Mouse (Mus musculus): Measurements from ENCODE around the gene Tbr1. TPM values are rescaled to one million over a fixed set of nuclear protein-coding genes. Genes with fewer than 3 reads are reported as not detected.
A peak's percentile ranks its signal among the peaks of the same experiment; 100 is the strongest.

The Tbr1 gene
- polyA plus RNA-seq, 1 experiment: not detected

- Histone ChIP-seq H3K4me3 (ENCODE audit: low read depth, low read length) (peak overlapping the region; percentile 60), H3K4me1 (ENCODE audit: control insufficient read depth, insufficient read depth, insufficient read length, low read length) (peaks cover 12% of the 10 kb centered on the region), H3K27ac (ENCODE audit: insufficient read depth, low read depth, low read length) (no peak overlapping the region), H3K36me3 (ENCODE audit: control insufficient read depth, insufficient read depth, low read length) (no peaks in the 10 kb centered on the region), H3K27me3 (ENCODE audit: control insufficient read depth, insufficient read depth, low read length) (peaks cover 77% of the 10 kb centered on the region)
- WGBS: 2% methylated on average over 121 of the region's 121 CpGs
- TF ChIP-seq CTCF (IDR thresholded peaks at IDR 0.05; ENCODE audit: extremely low read depth, insufficient read length, insufficient replicate concordance, low read depth, low read length): no peak
- no peak for TF ChIP-seq POLR2A (IDR thresholded peaks at IDR 0.05; ENCODE audit: low read depth, low read length)
Measured at GRCm38 (mm10) chr2:61811507-61812421, 9.0 kb downstream of the Tbr1 start.

GRCm38 (mm10) chr2:61812536-61812935 is 9.8 kb downstream of the Tbr1 start:
- H3K4me3 ChIP-seq (ENCODE audit: low read depth, low read length): peak overlapping the region; percentile 60
- WGBS: 7% methylated on average over 12 of the region's 12 CpGs

GRCm38 (mm10) chr2:61813106-61813505 is 10.4 kb downstream of the Tbr1 start:
- WGBS: 13% methylated on average over 6 of the region's 6 CpGs
- Histone ChIP-seq H3K27me3 (ENCODE audit: control insufficient read depth, insufficient read depth, low read length) (peaks cover 72% of the 10 kb centered on the region), H3K27ac (ENCODE audit: insufficient read depth, low read depth, low read length) (no peak overlapping the region), H3K4me1 (ENCODE audit: control insufficient read depth, insufficient read depth, insufficient read length, low read length) (peaks cover 12% of the 10 kb centered on the region), H3K4me3 (ENCODE audit: low read depth, low read length) (no peak overlapping the region), H3K36me3 (ENCODE audit: control insufficient read depth, insufficient read depth, low read length) (no peaks in the 10 kb centered on the region)
- TF ChIP-seq POLR2A (IDR thresholded peaks at IDR 0.05; ENCODE audit: low read depth, low read length): no peak

More at GRCm38 (mm10) chr2:61812536-61812935, 9.8 kb downstream of the Tbr1 start:
- H3K27me3 ChIP-seq (ENCODE audit: control insufficient read depth, insufficient read depth, low read length): peaks cover 70% of the 10 kb centered on the region
- TF ChIP-seq POLR2A (IDR thresholded peaks at IDR 0.05; ENCODE audit: low read depth, low read length) (no peak), CTCF (IDR thresholded peaks at IDR 0.05; ENCODE audit: extremely low read depth, insufficient read length, insufficient replicate concordance, low read depth, low read length) (no peak)
- H3K4me1 ChIP-seq (ENCODE audit: control insufficient read depth, insufficient read depth, insufficient read length, low read length): peaks cover 12% of the 10 kb centered on the region
- no peak overlapping the region for H3K27ac ChIP-seq (ENCODE audit: insufficient read depth, low read depth, low read length)
- H3K36me3 ChIP-seq (ENCODE audit: control insufficient read depth, insufficient read depth, low read length): no peaks in the 10 kb centered on the region

DNA sequence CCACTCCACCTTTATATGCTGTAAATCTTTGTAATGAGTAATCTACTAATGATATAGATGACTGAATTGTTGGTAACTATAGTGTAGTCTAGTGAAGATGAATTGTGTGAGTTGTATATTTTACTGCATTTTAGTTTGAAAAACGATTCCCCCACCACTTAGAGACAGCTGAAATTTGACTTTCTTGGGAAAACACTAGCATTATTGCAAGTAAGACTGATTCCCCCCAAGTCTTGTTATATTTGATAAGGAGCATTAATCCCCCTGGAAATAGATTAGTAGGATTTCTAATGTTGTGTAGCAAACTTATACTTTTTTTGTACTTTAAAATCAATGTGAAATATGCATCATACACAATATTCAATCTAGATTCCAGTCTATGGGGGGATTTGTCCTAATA is 10.8 kb downstream of the Tbr1 start:
- Histone ChIP-seq H3K4me1 (ENCODE audit: control insufficient read depth, insufficient read depth, insufficient read length, low read length) (peaks cover 12% of the 10 kb centered on the region), H3K27ac (ENCODE audit: insufficient read depth, low read depth, low read length) (no peak overlapping the region), H3K27me3 (ENCODE audit: control insufficient read depth, insufficient read depth, low read length) (peaks cover 71% of the 10 kb centered on the region), H3K36me3 (ENCODE audit: control insufficient read depth, insufficient read depth, low read length) (no peaks in the 10 kb centered on the region), H3K4me3 (ENCODE audit: low read depth, low read length) (no peak overlapping the region)
- no peak for TF ChIP-seq CTCF (IDR thresholded peaks at IDR 0.05; ENCODE audit: extremely low read depth, insufficient read length, insufficient replicate concordance, low read depth, low read length)
- TF ChIP-seq POLR2A (IDR thresholded peaks at IDR 0.05; ENCODE audit: low read depth, low read length): no peak
- WGBS: 25% methylated on average over 1 of the region's 1 CpGs

GRCm38 (mm10) chr2:61814548-61815473 is 12.1 kb downstream of the Tbr1 start:
- Histone ChIP-seq H3K27ac (ENCODE audit: insufficient read depth, low read depth, low read length) (no peak overlapping the region), H3K4me1 (ENCODE audit: control insufficient read depth, insufficient read depth, insufficient read length, low read length) (peaks cover 12% of the 10 kb centered on the region), H3K36me3 (ENCODE audit: control insufficient read depth, insufficient read depth, low read length) (no peaks in the 10 kb centered on the region), H3K4me3 (ENCODE audit: low read depth, low read length) (peak overlapping the region; percentile 47), H3K27me3 (ENCODE audit: control insufficient read depth, insufficient read depth, low read length) (peaks cover 65% of the 10 kb centered on the region)
- WGBS: 4% methylated on average over 43 of the region's 50 CpGs
- TF ChIP-seq POLR2A (IDR thresholded peaks at IDR 0.05; ENCODE audit: low read depth, low read length) (no peak), CTCF (IDR thresholded peaks at IDR 0.05; ENCODE audit: extremely low read depth, insufficient read length, insufficient replicate concordance, low read depth, low read length) (peak; percentile 33; the same call in 1 of the 2 replicates)

DNA sequence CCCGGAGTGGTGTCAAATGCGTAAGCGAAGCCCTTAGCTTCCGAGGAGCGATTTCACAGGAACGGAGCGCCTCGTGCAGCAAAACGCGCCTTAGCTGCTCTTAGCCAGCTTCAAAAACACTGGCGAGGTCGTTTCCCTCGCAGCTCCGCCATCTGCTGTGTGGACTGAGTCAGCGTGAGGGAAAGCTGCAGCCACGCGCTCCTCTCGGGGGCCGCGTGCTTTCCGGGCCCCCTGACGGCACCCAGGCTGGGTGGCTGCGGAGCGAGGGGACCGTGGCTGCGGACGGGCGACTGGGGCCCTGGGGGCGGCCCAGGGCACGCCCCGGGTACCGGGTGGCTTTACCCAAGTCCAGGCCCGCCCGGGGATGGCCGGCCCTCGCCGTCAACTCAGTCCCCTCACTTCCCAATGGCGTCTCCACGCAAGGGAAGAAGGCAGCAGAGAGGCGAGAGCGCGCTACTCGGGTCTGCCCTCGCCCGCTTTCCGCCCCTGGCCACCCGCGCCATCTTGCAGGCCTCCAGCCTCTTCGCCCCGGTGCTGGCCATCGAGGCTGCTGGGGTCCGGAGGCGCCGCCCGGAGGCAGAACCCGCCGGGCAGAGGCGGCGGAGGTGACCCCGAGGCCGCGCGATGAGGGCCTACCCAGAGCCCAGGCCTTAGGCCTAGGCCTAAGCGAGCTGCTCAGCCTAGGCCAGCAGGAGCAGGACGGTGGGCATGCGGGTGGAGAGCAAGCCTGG is 13.0 kb downstream of the Tbr1 start:
- no peak overlapping the region for H3K27ac ChIP-seq (ENCODE audit: insufficient read depth, low read depth, low read length)
- 22% methylated on average over 66 of the region's 66 CpGs for WGBS
- H3K4me3 ChIP-seq (ENCODE audit: low read depth, low read length): peak overlapping the region; percentile 17; the same call in 1 of the 2 replicates
- H3K27me3 ChIP-seq (ENCODE audit: control insufficient read depth, insufficient read depth, low read length): peaks cover 59% of the 10 kb centered on the region
- peaks cover 12% of the 10 kb centered on the region for H3K4me1 ChIP-seq (ENCODE audit: control insufficient read depth, insufficient read depth, insufficient read length, low read length)
- TF ChIP-seq CTCF (IDR thresholded peaks at IDR 0.05; ENCODE audit: extremely low read depth, insufficient read length, insufficient replicate concordance, low read depth, low read length) (no peak), POLR2A (IDR thresholded peaks at IDR 0.05; ENCODE audit: low read depth, low read length) (no peak)
- no peaks in the 10 kb centered on the region for H3K36me3 ChIP-seq (ENCODE audit: control insufficient read depth, insufficient read depth, low read length)

Data from small intestine, adult 2 months (tissue).